Mouse (Mus musculus) retina, postnatal 1 day (tissue): ENCODE data around the gene Gm9999.
"Not testable (repeated sequence)": the region's sequence is repeated elsewhere in the genome, so short reads cannot be mapped to it uniquely, and the experiment has no call there.

ENCODE experiments used
- DNase-seq: peaks from one replicate; pipeline ENCODE4 v3.0.0-alpha.2; 2012

Gm9999 gene

GRCm38 (mm10) chr7:46983280-46983679, at the start of gene Gm9999:
TSS of gene Gm9999 (plus strand) at chr7:46983580.
- no peak for DNase-seq

- DNase-seq: no peak
Measured at GRCm38 (mm10) chr7:46934788-46935187, 48.6 kb upstream of the Gm9999 start.

- peak; percentile 50 for DNase-seq
Measured at GRCm38 (mm10) chr7:46935847-46936246, 47.5 kb upstream of the Gm9999 start.

- peak; percentile 96 for DNase-seq
Measured at GRCm38 (mm10) chr7:46957831-46958691, 25.3 kb upstream of the Gm9999 start, which contains the start of gene Uevld. TSS of gene Uevld (minus strand) at chr7:46958527.

GRCm38 (mm10) chr7:46958853-46959252, 24.5 kb upstream of the Gm9999 start:
- no peak for DNase-seq

GRCm38 (mm10) chr7:46960991-46961390, 22.4 kb upstream of the Gm9999 start:
- no peak for DNase-seq

- no peak for DNase-seq
Measured at GRCm38 (mm10) chr7:46962132-46962531, 21.2 kb upstream of the Gm9999 start.

GRCm38 (mm10) chr7:46962806-46963618, 20.4 kb upstream of the Gm9999 start:
- DNase-seq: peak; percentile 93

- DNase-seq: peak; percentile 1
Measured at GRCm38 (mm10) chr7:46964070-46964469, 19.3 kb upstream of the Gm9999 start.

GRCm38 (mm10) chr7:46969898-46970297, 13.5 kb upstream of the Gm9999 start:
- DNase-seq: no peak

GRCm38 (mm10) chr7:46974648-46975047, 8.7 kb upstream of the Gm9999 start:
- DNase-seq: no peak

- DNase-seq: no peak
Measured at GRCm38 (mm10) chr7:46975456-46975855, 7.9 kb upstream of the Gm9999 start.

GRCm38 (mm10) chr7:46985718-46986505, 2.5 kb downstream of the Gm9999 start:
- no peak for DNase-seq

GRCm38 (mm10) chr7:46986646-46987045, 3.3 kb downstream of the Gm9999 start:
- DNase-seq: peak; percentile 16

- DNase-seq: no peak
Measured at GRCm38 (mm10) chr7:46987073-46987472, 3.7 kb downstream of the Gm9999 start.

- not testable (repeated sequence) for DNase-seq
Measured at GRCm38 (mm10) chr7:46989387-46989786, 6.0 kb downstream of the Gm9999 start.

- DNase-seq: no peak
Measured at GRCm38 (mm10) chr7:46993079-46993478, 9.7 kb downstream of the Gm9999 start.

- no peak for DNase-seq
Measured at GRCm38 (mm10) chr7:46995558-46995957, 12.2 kb downstream of the Gm9999 start.

- DNase-seq: no peak
Measured at GRCm38 (mm10) chr7:46997008-46997407, 13.6 kb downstream of the Gm9999 start.

- DNase-seq: no peak
Measured at GRCm38 (mm10) chr7:46997644-46998395, 14.4 kb downstream of the Gm9999 start.

- no peak for DNase-seq
Measured at GRCm38 (mm10) chr7:46998942-46999341, 15.6 kb downstream of the Gm9999 start.

GRCm38 (mm10) chr7:46999983-47000643, 16.7 kb downstream of the Gm9999 start:
- DNase-seq: no peak
